Mouse (Mus musculus): Measurements from ENCODE around the gene Txnip. TPM values are rescaled to one million over a fixed set of nuclear protein-coding genes. Genes with fewer than 3 reads are reported as not detected.
"Not testable (repeated sequence)": the region's sequence is repeated elsewhere in the genome, so short reads cannot be mapped to it uniquely, and the experiment has no call there.

Txnip gene
- 257 and 262 TPM in 2 replicates for polyA plus RNA-seq (2014; fragmentation: Nextera tagmentation; extraction: Ambion mirVana)

DNA sequence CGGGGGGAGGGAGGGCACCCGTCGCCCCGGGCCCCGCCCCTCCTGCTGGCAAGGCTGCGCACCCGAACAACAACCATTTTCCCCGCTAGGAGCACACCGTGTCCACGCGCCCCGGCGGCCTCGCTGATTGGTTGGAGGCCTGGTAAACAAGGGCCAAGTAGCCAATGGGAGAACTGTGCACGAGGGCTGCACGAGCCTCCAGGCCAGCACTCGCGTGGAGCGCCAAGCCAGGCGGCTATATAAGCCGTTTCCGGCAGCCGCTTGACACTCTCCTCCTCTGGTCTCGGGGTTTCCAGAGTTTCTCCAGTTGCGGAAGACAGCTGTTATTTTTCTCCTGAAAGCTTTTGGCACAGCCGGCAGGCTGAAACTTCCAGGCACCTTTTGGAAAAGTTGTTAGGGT is at the start of gene Txnip:
Txnip (plus strand) TSS at position 264 of the 400 bp plus-strand sequence.
- Histone ChIP-seq H3K4me2 (ENCODE audit: low read length) (peak within 1 kb of the TSS; percentile 97), H3K9ac (ENCODE audit: low read length) (peak within 1 kb of the TSS; percentile 98), H3K27ac (replicated peaks in 1 of 2; ENCODE audit: control insufficient read depth in 1 of 2, insufficient read depth in 1 of 2, low read depth in 2 of 2, low read length in 2 of 2) (peak within 1 kb of the TSS; percentile 96 to 98), H3K27me3 (ENCODE audit: control insufficient read depth, insufficient read depth, low read length) (no peaks in the 10 kb centered on the region), H3K4me1 (ENCODE audit: control insufficient read depth in 2 of 2, insufficient read depth in 2 of 2, low read length in 2 of 2) (peaks cover 14 to 32% of the 10 kb centered on the region in 2 experiments), H3K4me3 (ENCODE audit: control insufficient read depth in 1 of 2, insufficient read depth in 1 of 2, low read depth in 1 of 2, low read length in 2 of 2) (peak within 1 kb of the TSS; percentile 76 to 94), H3K9me3 (ENCODE audit: control insufficient read depth, low read length) (no peaks in the 10 kb centered on the region), H3K36me3 (ENCODE audit: control insufficient read depth, insufficient read depth, low read length) (peaks cover 33% of the 10 kb centered on the region)
- 0% methylated on average over 26 of the region's 26 CpGs for WGBS
- ATAC-seq (ENCODE audit: insufficient number of reproducible peaks, insufficient read depth, low FRiP score, low read depth), result peak; percentile 98

- H3K9me3 ChIP-seq (ENCODE audit: control insufficient read depth, low read length); H3K36me3 ChIP-seq (ENCODE audit: control insufficient read depth, insufficient read depth, low read length); H3K27ac ChIP-seq (replicated peaks in 1 of 2; ENCODE audit: control insufficient read depth in 1 of 2, insufficient read depth in 1 of 2, low read depth in 2 of 2, low read length in 2 of 2); H3K9ac ChIP-seq (ENCODE audit: low read length); H3K27me3 ChIP-seq (ENCODE audit: control insufficient read depth, insufficient read depth, low read length); H3K4me2 ChIP-seq (ENCODE audit: low read length); ATAC-seq (ENCODE audit: insufficient number of reproducible peaks, insufficient read depth, low FRiP score, low read depth); H3K4me3 ChIP-seq (ENCODE audit: control insufficient read depth in 1 of 2, insufficient read depth in 1 of 2, low read depth in 1 of 2, low read length in 2 of 2); H3K4me1 ChIP-seq (ENCODE audit: control insufficient read depth in 2 of 2, insufficient read depth in 2 of 2, low read length in 2 of 2): not testable (repeated sequence)
- WGBS, result 89% methylated on average over 7 of the region's 9 CpGs
These were observed 49.8 kb upstream of the Txnip start for GRCm38 (mm10) chr3:96507966-96508365.

DNA sequence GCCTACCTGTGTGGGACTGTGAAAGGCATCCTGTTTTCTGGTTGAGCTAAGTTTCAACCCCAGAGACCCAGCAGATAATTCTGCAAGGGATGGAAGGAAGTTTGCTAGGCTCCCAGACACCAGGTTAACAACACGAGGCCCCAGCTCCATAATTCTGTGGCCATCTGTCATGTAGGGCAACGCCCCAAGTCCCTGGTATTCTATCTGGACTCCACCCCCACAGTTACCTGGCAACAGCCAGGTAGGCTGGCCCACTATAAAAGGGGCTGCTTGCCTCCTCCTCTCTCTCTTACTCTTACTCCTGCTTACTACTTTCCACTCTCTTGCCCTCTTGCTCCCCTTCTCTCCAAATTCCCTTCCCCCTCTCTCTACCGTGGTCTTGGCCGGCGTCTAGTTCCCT is 37.6 kb upstream of the Txnip start:
- 52% methylated on average over 5 of the region's 5 CpGs for WGBS
- ATAC-seq (ENCODE audit: insufficient number of reproducible peaks, insufficient read depth, low FRiP score, low read depth), result no peak
- Histone ChIP-seq H3K27me3 (ENCODE audit: control insufficient read depth, insufficient read depth, low read length) (no peaks in the 10 kb centered on the region), H3K4me2 (ENCODE audit: low read length) (no peak overlapping the region), H3K4me3 (ENCODE audit: control insufficient read depth in 1 of 2, insufficient read depth in 1 of 2, low read depth in 1 of 2, low read length in 2 of 2) (no peak overlapping the region), H3K9me3 (ENCODE audit: control insufficient read depth, low read length) (no peaks in the 10 kb centered on the region), H3K36me3 (ENCODE audit: control insufficient read depth, insufficient read depth, low read length) (no peaks in the 10 kb centered on the region), H3K4me1 (ENCODE audit: control insufficient read depth in 2 of 2, insufficient read depth in 2 of 2, low read length in 2 of 2) (peaks cover 7 to 10% of the 10 kb centered on the region in 2 experiments), H3K27ac (replicated peaks in 1 of 2; ENCODE audit: control insufficient read depth in 1 of 2, insufficient read depth in 1 of 2, low read depth in 2 of 2, low read length in 2 of 2) (no peak overlapping the region), H3K9ac (ENCODE audit: low read length) (no peak overlapping the region)

DNA sequence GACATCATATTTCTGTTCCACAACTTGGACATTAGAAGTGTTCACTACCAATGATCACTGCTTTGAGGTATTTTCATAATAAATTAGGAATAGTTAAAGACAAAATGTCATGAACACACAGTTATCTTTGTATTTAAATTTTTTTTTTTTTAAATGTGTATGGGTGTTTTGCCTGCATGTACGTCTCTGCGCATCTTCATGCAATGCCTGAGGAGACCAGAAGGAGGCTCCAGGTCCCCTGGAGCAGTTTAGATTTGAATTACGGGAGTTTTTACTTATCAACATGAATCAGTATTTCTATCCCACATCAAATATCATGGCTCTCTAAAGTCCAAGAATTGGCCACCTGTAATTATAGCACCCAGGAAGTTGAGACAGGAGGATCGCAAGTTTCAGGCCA is 35.6 kb upstream of the Txnip start:
- Histone ChIP-seq H3K9ac (ENCODE audit: low read length) (no peak overlapping the region), H3K9me3 (ENCODE audit: control insufficient read depth, low read length) (no peaks in the 10 kb centered on the region), H3K27ac (replicated peaks in 1 of 2; ENCODE audit: control insufficient read depth in 1 of 2, insufficient read depth in 1 of 2, low read depth in 2 of 2, low read length in 2 of 2) (no peak overlapping the region), H3K4me3 (ENCODE audit: control insufficient read depth in 1 of 2, insufficient read depth in 1 of 2, low read depth in 1 of 2, low read length in 2 of 2) (no peak overlapping the region), H3K27me3 (ENCODE audit: control insufficient read depth, insufficient read depth, low read length) (peaks cover 7% of the 10 kb centered on the region; the same call in 1 of the 2 replicates), H3K4me1 (ENCODE audit: control insufficient read depth in 2 of 2, insufficient read depth in 2 of 2, low read length in 2 of 2) (peaks cover 9 to 20% of the 10 kb centered on the region in 2 experiments), H3K4me2 (ENCODE audit: low read length) (no peak overlapping the region), H3K36me3 (ENCODE audit: control insufficient read depth, insufficient read depth, low read length) (no peaks in the 10 kb centered on the region)
- WGBS, result 70% methylated on average over 4 of the region's 4 CpGs
- no peak for ATAC-seq (ENCODE audit: insufficient number of reproducible peaks, insufficient read depth, low FRiP score, low read depth)

DNA sequence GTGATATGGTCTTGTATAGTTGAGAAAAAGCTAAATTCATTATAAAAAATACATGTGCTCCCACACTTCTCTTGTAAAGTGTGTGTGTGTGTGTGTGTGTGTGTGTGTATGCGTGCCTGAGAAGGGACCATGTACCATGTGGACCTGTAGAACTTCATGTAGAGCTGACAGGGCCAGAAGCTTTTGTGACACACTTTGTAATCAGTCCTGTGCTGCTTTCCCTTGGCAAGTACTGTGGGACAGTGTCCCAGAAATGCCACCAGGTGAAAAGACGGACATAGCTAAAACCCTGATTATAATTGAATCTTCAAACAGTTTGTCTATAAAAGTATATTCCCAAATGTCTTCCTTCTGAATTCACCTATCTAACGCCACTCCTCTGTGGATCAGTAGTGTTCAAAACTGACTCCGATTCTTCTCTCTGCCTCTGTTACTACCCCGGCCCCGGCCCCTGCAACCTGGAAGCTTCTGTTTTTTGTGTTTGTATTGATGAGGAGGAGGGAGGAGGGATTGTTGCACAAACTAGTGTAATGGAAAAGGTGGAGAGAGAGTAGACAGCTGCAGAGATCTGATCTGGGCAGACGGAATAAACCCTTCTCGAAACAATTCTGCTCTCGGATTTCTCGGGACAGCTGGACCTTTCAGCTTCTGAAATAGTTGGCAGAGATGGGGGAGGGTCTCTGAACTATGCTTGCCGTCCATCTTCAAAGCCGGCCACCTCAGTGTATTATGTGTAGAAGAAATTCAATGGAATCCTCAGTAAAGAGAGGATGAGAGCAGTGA is 33.5 kb upstream of the Txnip start:
- no peak overlapping the region for H3K4me3 ChIP-seq (ENCODE audit: control insufficient read depth in 1 of 2, insufficient read depth in 1 of 2, low read depth in 1 of 2, low read length in 2 of 2)
- H3K9ac ChIP-seq (ENCODE audit: low read length), result no peak overlapping the region; the same call in 1 of the 2 replicates
- peak overlapping the region; percentile 47 for H3K4me2 ChIP-seq (ENCODE audit: low read length)
- peaks cover 14 to 27% of the 10 kb centered on the region in 2 experiments for H3K4me1 ChIP-seq (ENCODE audit: control insufficient read depth in 2 of 2, insufficient read depth in 2 of 2, low read length in 2 of 2)
- ATAC-seq (ENCODE audit: insufficient number of reproducible peaks, insufficient read depth, low FRiP score, low read depth), result no peak
- H3K9me3 ChIP-seq (ENCODE audit: control insufficient read depth, low read length), result no peaks in the 10 kb centered on the region
- peaks cover 22% of the 10 kb centered on the region; the same call in 1 of the 2 replicates for H3K27me3 ChIP-seq (ENCODE audit: control insufficient read depth, insufficient read depth, low read length)
- WGBS, result 50% methylated on average over 12 of the region's 12 CpGs
- H3K27ac ChIP-seq (replicated peaks in 1 of 2; ENCODE audit: control insufficient read depth in 1 of 2, insufficient read depth in 1 of 2, low read depth in 2 of 2, low read length in 2 of 2), result peak overlapping the region; percentile 58
- no peaks in the 10 kb centered on the region for H3K36me3 ChIP-seq (ENCODE audit: control insufficient read depth, insufficient read depth, low read length)

GRCm38 (mm10) chr3:96524914-96525313 is 32.8 kb upstream of the Txnip start, which contains the start of gene Hfe2:
Gene Hfe2 (plus strand): TSS chr3:96525172.
- peak; percentile 60 for ATAC-seq (ENCODE audit: insufficient number of reproducible peaks, insufficient read depth, low FRiP score, low read depth)
- Histone ChIP-seq H3K9me3 (ENCODE audit: control insufficient read depth, low read length) (no peaks in the 10 kb centered on the region), H3K27ac (replicated peaks in 1 of 2; ENCODE audit: control insufficient read depth in 1 of 2, insufficient read depth in 1 of 2, low read depth in 2 of 2, low read length in 2 of 2) (peak within 1 kb of the TSS; percentile 58), H3K4me1 (ENCODE audit: control insufficient read depth in 2 of 2, insufficient read depth in 2 of 2, low read length in 2 of 2) (peaks cover 14 to 27% of the 10 kb centered on the region in 2 experiments), H3K4me3 (ENCODE audit: control insufficient read depth in 1 of 2, insufficient read depth in 1 of 2, low read depth in 1 of 2, low read length in 2 of 2) (peak within 1 kb of the TSS; percentile 9 to 18; a peak in 1 of 4 replicates), H3K27me3 (ENCODE audit: control insufficient read depth, insufficient read depth, low read length) (peaks cover 22% of the 10 kb centered on the region; the same call in 1 of the 2 replicates), H3K36me3 (ENCODE audit: control insufficient read depth, insufficient read depth, low read length) (no peaks in the 10 kb centered on the region), H3K9ac (ENCODE audit: low read length) (no peak within 1 kb of the TSS; the same call in 1 of the 2 replicates), H3K4me2 (ENCODE audit: low read length) (peak within 1 kb of the TSS; percentile 47)
- 24% methylated on average over 4 of the region's 4 CpGs for WGBS

DNA sequence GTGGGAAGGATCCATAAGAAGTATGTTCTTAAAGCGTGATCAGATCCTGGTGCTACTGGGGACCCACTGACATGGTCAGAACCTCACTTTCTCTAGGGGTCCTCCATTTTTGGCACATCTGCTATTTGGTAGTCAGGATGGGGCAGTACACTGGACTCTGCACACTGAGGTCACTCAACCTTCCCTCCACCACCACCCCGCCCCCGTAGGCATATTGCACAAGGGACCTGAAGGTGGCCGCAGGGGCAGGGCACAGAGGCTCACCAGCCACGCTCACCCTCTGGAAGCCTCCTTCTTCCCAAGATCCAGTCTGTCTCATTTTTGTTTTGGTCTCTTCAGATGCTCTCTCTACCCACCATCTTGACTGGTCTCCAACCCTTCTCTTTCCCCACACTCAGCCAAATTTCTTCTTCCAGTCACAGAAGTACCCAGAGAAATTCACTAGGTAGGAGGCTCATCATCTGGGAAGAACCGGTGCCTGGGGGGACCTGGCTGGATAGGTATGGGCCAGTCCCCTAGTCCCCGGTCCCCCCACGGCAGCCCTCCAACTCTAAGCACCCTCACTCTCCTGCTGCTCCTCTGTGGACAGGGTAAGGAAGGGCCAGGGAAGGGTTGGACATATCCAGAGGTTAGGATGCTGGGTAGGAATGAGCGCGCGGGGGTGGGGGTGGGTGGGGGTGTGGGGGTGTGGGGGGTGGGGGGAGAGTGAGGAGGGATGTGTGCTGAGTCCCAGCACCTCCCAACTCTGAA is 31.6 kb upstream of the Txnip start:
- Histone ChIP-seq H3K9ac (ENCODE audit: low read length) (no peak overlapping the region), H3K4me2 (ENCODE audit: low read length) (peak overlapping the region; percentile 90), H3K4me3 (ENCODE audit: control insufficient read depth in 1 of 2, insufficient read depth in 1 of 2, low read depth in 1 of 2, low read length in 2 of 2) (no peak overlapping the region), H3K27ac (replicated peaks in 1 of 2; ENCODE audit: control insufficient read depth in 1 of 2, insufficient read depth in 1 of 2, low read depth in 2 of 2, low read length in 2 of 2) (0 out of 4 replicates have a peak overlapping the region, but pooled peaks of 1 of the 2 experiments have one; percentile 58), H3K36me3 (ENCODE audit: control insufficient read depth, insufficient read depth, low read length) (no peaks in the 10 kb centered on the region), H3K9me3 (ENCODE audit: control insufficient read depth, low read length) (no peaks in the 10 kb centered on the region), H3K27me3 (ENCODE audit: control insufficient read depth, insufficient read depth, low read length) (peaks cover 22% of the 10 kb centered on the region; the same call in 1 of the 2 replicates), H3K4me1 (ENCODE audit: control insufficient read depth in 2 of 2, insufficient read depth in 2 of 2, low read length in 2 of 2) (peaks cover 14 to 27% of the 10 kb centered on the region in 2 experiments)
- no peak for ATAC-seq (ENCODE audit: insufficient number of reproducible peaks, insufficient read depth, low FRiP score, low read depth)
- 69% methylated on average over 11 of the region's 11 CpGs for WGBS
